Mouse (Mus musculus) CH12.LX (cell line): ENCODE results near the gene Itprip. TPM values are rescaled to one million over a fixed set of nuclear protein-coding genes. Genes with fewer than 3 reads are reported as not detected.

Source experiments
- DNase-seq: peaks from one replicate; pipeline ENCODE4 v3.0.0-alpha.2; 2013; ENCODE audit errors: extremely low read depth
- H3K27ac ChIP-seq: 2 replicates; pipeline ENCODE4 v1.5.1; 2012; ENCODE audit warnings: low read depth, mild to moderate bottlenecking, control low read depth, moderate library complexity; ENCODE audit not compliant: insufficient read depth
- H3K27me3 ChIP-seq: replicated peaks from 2 replicates; pipeline ENCODE3; 2012; ENCODE audit warnings: inconsistent platforms
- H3K36me3 ChIP-seq, 2 experiments: replicated peaks in 1 of 2; 2 replicates each; pipeline versions ENCODE3 to v1.6.1; 2012; ENCODE audit warnings: inconsistent platforms in 1 of 2, low read length in 1 of 2, mild to moderate bottlenecking in 1 of 2, mixed read lengths in 1 of 2, moderate library complexity in 1 of 2; ENCODE audit not compliant: control insufficient read depth in 1 of 2, insufficient read depth in 1 of 2
- H3K4me1 ChIP-seq, 2 experiments: 2 replicates each; pipeline ENCODE4 v1.6.1; 2012; ENCODE audit warnings: inconsistent platforms in 1 of 2, moderate library complexity in 1 of 2; ENCODE audit not compliant: insufficient read depth in 2 of 2, control insufficient read depth in 1 of 2
- H3K4me2 ChIP-seq: 2 replicates; pipeline ENCODE4 v1.6.1; 2012; ENCODE audit warnings: low read depth, mild to moderate bottlenecking, control low read depth; ENCODE audit not compliant: poor library complexity, insufficient read depth, severe bottlenecking
- H3K4me3 ChIP-seq, 3 experiments: fragments of 150-350 bp in 1 of 3; sonication (generic) in 1 of 3; replicated peaks in 1 of 3; 2 replicates each; pipeline versions ENCODE3 to v1.5.1; 2011 to 2012; ENCODE audit warnings: low read depth in 2 of 3, low read length in 2 of 3, mild to moderate bottlenecking in 2 of 3, moderate library complexity in 2 of 3, control low read depth in 1 of 3, improper control_type of control experiment in 1 of 3, inconsistent platforms in 1 of 3, mixed read lengths in 1 of 3; ENCODE audit not compliant: poor library complexity in 1 of 3
- H3K79me2 ChIP-seq: replicated peaks from 2 replicates; pipeline ENCODE4 v1.6.1; 2012; ENCODE audit warnings: mild to moderate bottlenecking, moderate library complexity; ENCODE audit not compliant: control insufficient read depth, poor library complexity, insufficient read depth, severe bottlenecking; ENCODE audit errors: extremely low read depth
- H3K9ac ChIP-seq: 2 replicates; pipeline ENCODE4 v1.6.1; 2012; ENCODE audit warnings: low read depth, mild to moderate bottlenecking, control low read depth, moderate library complexity; ENCODE audit not compliant: insufficient read depth
- H3K9me3 ChIP-seq: replicated peaks from 2 replicates; pipeline ENCODE3; 2012; ENCODE audit warnings: low read length, inconsistent platforms, mixed read lengths
- CHD1 ChIP-seq: IDR thresholded peaks from 2 replicates; pipeline ENCODE4 v1.6.1; 2012; ENCODE audit warnings: low read depth, low read length, improper control_type of control experiment, inconsistent platforms
- CHD2 ChIP-seq: IDR thresholded peaks from 2 replicates; pipeline ENCODE4 v1.6.1; 2011; ENCODE audit warnings: low read length, improper control_type of control experiment
- CTCF ChIP-seq, 2 experiments: IDR thresholded peaks in 1 of 2; conservative IDR thresholded peaks in 1 of 2; 2 replicates each; pipeline ENCODE4 v1.5.1; 2011 to 2012; ENCODE audit warnings: low read depth in 2 of 2, low read length in 2 of 2, improper control_type of control experiment in 1 of 2, inconsistent platforms in 1 of 2, mild to moderate bottlenecking in 1 of 2, moderate library complexity in 1 of 2
- E2F4 ChIP-seq: IDR thresholded peaks from 2 replicates; pipeline ENCODE4 v1.6.1; 2011; ENCODE audit warnings: low read depth, low read length, improper control_type of control experiment; ENCODE audit not compliant: insufficient replicate concordance
- EP300 ChIP-seq: IDR thresholded peaks from 2 replicates; pipeline ENCODE4 v1.6.1; 2011; ENCODE audit warnings: low read length, improper control_type of control experiment
- ETS1 ChIP-seq: conservative IDR thresholded peaks from 2 replicates; pipeline ENCODE4 v1.6.1; 2012; ENCODE audit warnings: low read depth, mild to moderate bottlenecking, inconsistent platforms, low read length, improper control_type of control experiment, moderate library complexity
- GABPA ChIP-seq: IDR thresholded peaks from 2 replicates; pipeline ENCODE4 v1.6.1; 2012; ENCODE audit warnings: low read depth, low read length, improper control_type of control experiment, inconsistent platforms; ENCODE audit not compliant: insufficient replicate concordance
- JUN ChIP-seq: IDR thresholded peaks from 2 replicates; pipeline ENCODE4 v1.6.1; 2011; ENCODE audit warnings: low read depth, mild to moderate bottlenecking, low read length, improper control_type of control experiment, moderate library complexity; ENCODE audit not compliant: insufficient read depth
- MAX ChIP-seq: IDR thresholded peaks from 2 replicates; pipeline ENCODE4 v1.6.1; 2011; ENCODE audit warnings: low read length, improper control_type of control experiment
- MYC ChIP-seq: IDR thresholded peaks from 2 replicates; pipeline ENCODE4 v1.6.1; 2011; ENCODE audit warnings: low read depth, mild to moderate bottlenecking, improper control_type of control experiment, low read length
- NELFE ChIP-seq: IDR thresholded peaks from 2 replicates; pipeline ENCODE4 v1.6.1; 2011; ENCODE audit warnings: low read depth, low read length, improper control_type of control experiment
- NRF1 ChIP-seq: IDR thresholded peaks from 2 replicates; pipeline ENCODE4 v1.6.1; 2014; ENCODE audit warnings: low read depth, mild to moderate bottlenecking, inconsistent platforms, low read length, improper control_type of control experiment, moderate library complexity
- POLR2AphosphoS2 ChIP-seq: IDR thresholded peaks from 2 replicates; pipeline ENCODE4 v1.6.1; 2011; ENCODE audit warnings: low read depth, low read length, improper control_type of control experiment
- RAD21 ChIP-seq: IDR thresholded peaks from 2 replicates; pipeline ENCODE4 v1.6.1; 2011; ENCODE audit warnings: low read depth, mild to moderate bottlenecking, low read length, improper control_type of control experiment, moderate library complexity
- SMC3 ChIP-seq: IDR thresholded peaks from 2 replicates; pipeline ENCODE4 v1.6.1; 2011; ENCODE audit warnings: low read depth, low read length, improper control_type of control experiment
- TBP ChIP-seq: conservative IDR thresholded peaks from 2 replicates; pipeline ENCODE4 v1.6.1; 2011; ENCODE audit warnings: low read depth, low read length, improper control_type of control experiment
- TCF12 ChIP-seq: IDR thresholded peaks from 2 replicates; pipeline ENCODE4 v1.6.1; 2014; ENCODE audit warnings: low read depth, mild to moderate bottlenecking, inconsistent platforms, low read length, improper control_type of control experiment
- UBTF ChIP-seq: IDR thresholded peaks from 2 replicates; pipeline ENCODE4 v1.6.1; 2012; ENCODE audit warnings: low read depth, mild to moderate bottlenecking, inconsistent platforms, low read length, improper control_type of control experiment, moderate library complexity
- USF1 ChIP-seq: IDR thresholded peaks from 2 replicates; pipeline ENCODE4 v1.6.1; 2014; ENCODE audit warnings: low read depth, mild to moderate bottlenecking, inconsistent platforms, low read length, improper control_type of control experiment
- USF2 ChIP-seq: conservative IDR thresholded peaks from 2 replicates; pipeline ENCODE4 v1.6.1; 2011; ENCODE audit warnings: low read depth, low read length, improper control_type of control experiment
- ZC3H11A ChIP-seq: IDR thresholded peaks from 2 replicates; pipeline ENCODE4 v1.6.1; 2012; ENCODE audit warnings: low read depth, mild to moderate bottlenecking, inconsistent platforms, low read length, improper control_type of control experiment
- ZKSCAN1 ChIP-seq: IDR thresholded peaks from 2 replicates; pipeline ENCODE4 v1.6.1; 2012; ENCODE audit warnings: low read depth, inconsistent platforms, low read length, improper control_type of control experiment, borderline replicate concordance
- ZMIZ1 ChIP-seq: IDR thresholded peaks from 2 replicates; pipeline ENCODE4 v1.6.1; 2012; ENCODE audit warnings: low read depth, mild to moderate bottlenecking, inconsistent platforms, low read length, improper control_type of control experiment
- dilution Hi-C: fragments of 300-500 bp; cut with MboI; formaldehyde crosslinking; loops from 2 replicates; pipeline ENCODE4 v1.14.3; 2020; ENCODE audit warnings: low sequenced_read_pairs; ENCODE audit not compliant: extremely low pct_unique_long_range_greater_than_20kb, extremely low pct_ligation_motif_present
- in situ Hi-C: fragments of 300-500 bp; cut with MboI; formaldehyde crosslinking; loops from 3 replicates; pipeline ENCODE4 v1.14.3; 2019; ENCODE audit warnings: low sequenced_read_pairs, low pct_ligation_motif_present, low pct_unique_long_range_greater_than_20kb, mixed read lengths
- polyA plus RNA-seq: library from polyadenylated mRNA; unstranded; fragments of >175 nt; gene quantifications from 2 replicates; pipeline ENCODE4 v1.2.1, GENCODE M21; 2012; ENCODE audit warnings: low read depth; ENCODE audit not compliant: insufficient read length
- total RNA-seq, 2 experiments: library from RNA; depleted of rRNA; stranded (reverse); fragments of 300-350 nt in 1 of 2; fragments of >200 nt in 1 of 2; gene quantifications; 2 replicates each; pipeline ENCODE4 v1.2.3; 2012 to 2014

Gene Itprip
- total and polyA plus RNA-seq, 3 experiments: 9.5 to 10.9 (median 9.9) TPM

- peaks cover 4 to 75% of the 10 kb centered on the region in 2 experiments for H3K36me3 ChIP-seq
- H3K27ac ChIP-seq: no peak overlapping the region
- H3K27me3 ChIP-seq: no peaks in the 10 kb centered on the region
- dilution Hi-C loops: no loop called here
- peaks cover 23 to 65% of the 10 kb centered on the region in 2 experiments for H3K4me1 ChIP-seq
- H3K9ac ChIP-seq: no peak overlapping the region
- DNase-seq: no peak
- H3K4me2 ChIP-seq: no peak overlapping the region
- in situ Hi-C loops: no loop called here
- TF ChIP-seq GABPA (no peak), POLR2AphosphoS2 (no peak), JUN (no peak), USF1 (no peak)
- H3K79me2 ChIP-seq: peaks cover 10% of the 10 kb centered on the region
- H3K9me3 ChIP-seq: no peaks in the 10 kb centered on the region
- H3K4me3 ChIP-seq: no peak overlapping the region
Observed at GRCm38 (mm10) chr19:47907596-47907995, 11.5 kb downstream of the Itprip start.

GRCm38 (mm10) chr19:47905603-47906002 is 13.5 kb downstream of the Itprip start:
- Histone ChIP-seq H3K9me3 (no peaks in the 10 kb centered on the region), H3K27me3 (no peaks in the 10 kb centered on the region), H3K4me1 (peaks cover 19 to 47% of the 10 kb centered on the region in 2 experiments), H3K9ac (no peak overlapping the region), H3K4me2 (no peak overlapping the region), H3K27ac (no peak overlapping the region), H3K36me3 (peaks cover 4 to 77% of the 10 kb centered on the region in 2 experiments), H3K4me3 (no peak overlapping the region), H3K79me2 (peaks cover 10% of the 10 kb centered on the region)
- TF ChIP-seq UBTF (no peak), ZC3H11A (no peak), ZMIZ1 (no peak), TBP (no peak), CHD2 (peak; percentile 40; the same call in 1 of the 2 replicates), MYC (no peak), MAX (no peak), E2F4 (no peak)
- dilution Hi-C loops (no loop called here), in situ Hi-C loops (no loop called here)
- peak; percentile 35 for DNase-seq

- Histone ChIP-seq H3K4me1 (peaks cover 14 to 42% of the 10 kb centered on the region in 2 experiments), H3K36me3 (peaks cover 4 to 78% of the 10 kb centered on the region in 2 experiments), H3K4me2 (no peak overlapping the region), H3K9me3 (no peaks in the 10 kb centered on the region), H3K27ac (no peak overlapping the region), H3K9ac (no peak overlapping the region), H3K79me2 (peaks cover 10% of the 10 kb centered on the region), H3K4me3 (no peak overlapping the region), H3K27me3 (no peaks in the 10 kb centered on the region)
- in situ Hi-C loops: no loop called here
- TF ChIP-seq NELFE (no peak), ETS1 (no peak), TBP (no peak), JUN (no peak), POLR2AphosphoS2 (no peak), TCF12 (no peak), USF2 (no peak), ZKSCAN1 (no peak), EP300 (no peak), USF1 (no peak), NRF1 (no peak), SMC3 (no peak), CTCF (conservative IDR thresholded peaks at IDR 0.05 in 1 of 2, IDR thresholded peaks at IDR 0.05 in 1 of 2; ENCODE audit: low read depth in 2 of 2, low read length in 2 of 2) (no peak), RAD21 (no peak), CHD1 (no peak)
- no peak for DNase-seq
- dilution Hi-C loops: no loop called here
Observed at GRCm38 (mm10) chr19:47905081-47905480, 14.0 kb downstream of the Itprip start.
